Mouse (Mus musculus): Measurements from ENCODE around the gene Olfr1086. TPM values are rescaled to one million over a fixed set of nuclear protein-coding genes. Genes with fewer than 3 reads are reported as not detected.
"Not testable (repeated sequence)": the region's sequence is repeated elsewhere in the genome, so short reads cannot be mapped to it uniquely, and the experiment has no call there.

Gene Olfr1086
- polyA plus RNA-seq (2012; rRNA removed) = not detected in 2 replicates

GRCm38 (mm10) chr2:86679992-86680391, at the start of gene Olfr1086:
Gene Olfr1086, minus strand, starts transcription at chr2:86680092.
- H3K4me1 ChIP-seq (ENCODE audit: control insufficient read depth, insufficient read depth, low read length) = no peaks in the 10 kb centered on the region
- no peak for TF ChIP-seq CTCF (IDR thresholded peaks at IDR 0.05; ENCODE audit: borderline replicate concordance, insufficient read depth, low read depth, low read length)
- TF ChIP-seq POLR2A (IDR thresholded peaks at IDR 0.05; ENCODE audit: borderline replicate concordance, insufficient read depth, low read length) = no peak
- H3K27ac ChIP-seq (ENCODE audit: insufficient read depth, low read length) = no peak within 1 kb of the TSS
- DNase-seq = no peak
- WGBS = 67% methylated on average over 2 of the region's 2 CpGs
- H3K4me3 ChIP-seq (replicated peaks; ENCODE audit: insufficient read depth, low read depth, low read length) = no peak within 1 kb of the TSS
- H3K27me3 ChIP-seq (ENCODE audit: control insufficient read depth, insufficient read depth, low read length) = no peaks in the 10 kb centered on the region

- Histone ChIP-seq H3K4me1 (ENCODE audit: control insufficient read depth, insufficient read depth, low read length) (no peaks in the 10 kb centered on the region), H3K4me3 (replicated peaks; ENCODE audit: insufficient read depth, low read depth, low read length) (no peak within 1 kb of the TSS), H3K27me3 (ENCODE audit: control insufficient read depth, insufficient read depth, low read length) (no peaks in the 10 kb centered on the region), H3K27ac (ENCODE audit: insufficient read depth, low read length) (no peak within 1 kb of the TSS)
- no peak for DNase-seq
- no peak for TF ChIP-seq CTCF (IDR thresholded peaks at IDR 0.05; ENCODE audit: borderline replicate concordance, insufficient read depth, low read depth, low read length)
- no peak for TF ChIP-seq POLR2A (IDR thresholded peaks at IDR 0.05; ENCODE audit: borderline replicate concordance, insufficient read depth, low read length)
Measured at GRCm38 (mm10) chr2:86698295-86698694, 18.4 kb upstream of the Olfr1086 start, which contains the start of gene Olfr1087. Gene Olfr1087, minus strand, starts transcription at chr2:86698395.

- Histone ChIP-seq H3K27me3 (ENCODE audit: control insufficient read depth, insufficient read depth, low read length) (no peaks in the 10 kb centered on the region), H3K27ac (ENCODE audit: insufficient read depth, low read length) (no peak within 1 kb of the TSS), H3K4me3 (replicated peaks; ENCODE audit: insufficient read depth, low read depth, low read length) (no peak within 1 kb of the TSS), H3K4me1 (ENCODE audit: control insufficient read depth, insufficient read depth, low read length) (no peaks in the 10 kb centered on the region)
- DNase-seq = no peak
- TF ChIP-seq CTCF (IDR thresholded peaks at IDR 0.05; ENCODE audit: borderline replicate concordance, insufficient read depth, low read depth, low read length) = no peak
- TF ChIP-seq POLR2A (IDR thresholded peaks at IDR 0.05; ENCODE audit: borderline replicate concordance, insufficient read depth, low read length) = no peak
- WGBS = 10% methylated on average over 1 of the region's 1 CpGs
Measured at GRCm38 (mm10) chr2:86661919-86662318, 18.0 kb downstream of the Olfr1086 start, which contains the start of gene Olfr1085. Gene Olfr1085, minus strand, starts transcription at chr2:86662019.

GRCm38 (mm10) chr2:86639625-86640024, 40.3 kb downstream of the Olfr1086 start, which contains the start of gene Olfr1084:
Gene Olfr1084, minus strand, starts transcription at chr2:86639725.
- not testable (repeated sequence) for H3K4me1 ChIP-seq (ENCODE audit: control insufficient read depth, insufficient read depth, low read length); H3K27me3 ChIP-seq (ENCODE audit: control insufficient read depth, insufficient read depth, low read length); H3K27ac ChIP-seq (ENCODE audit: insufficient read depth, low read length); DNase-seq; H3K4me3 ChIP-seq (replicated peaks; ENCODE audit: insufficient read depth, low read depth, low read length)
- WGBS = 93% methylated on average over 1 of the region's 1 CpGs

Other genes with a start within 250 kb of the Olfr1086 start
- gene Olfr1065, start 229.5 kb downstream of the Olfr1086 start, polyA plus RNA-seq (2012; rRNA removed) = not detected in 2 replicates
- not detected in 2 replicates for gene Olfr1066, start 223.8 kb downstream of the Olfr1086 start, polyA plus RNA-seq (2012; rRNA removed)
- not detected in 2 replicates for gene Olfr228, start 192.7 kb downstream of the Olfr1086 start, polyA plus RNA-seq (2012; rRNA removed)
- not detected in 2 replicates for gene Olfr1076, start 171.6 kb downstream of the Olfr1086 start, polyA plus RNA-seq (2012; rRNA removed)
- gene Olfr1079, start 137.6 kb downstream of the Olfr1086 start, polyA plus RNA-seq (2012; rRNA removed) = not detected in 2 replicates
- gene Olfr1080, start 121.9 kb downstream of the Olfr1086 start, polyA plus RNA-seq (2012; rRNA removed) = not detected in 2 replicates
- not detected in 2 replicates for gene Olfr1082, start 81.1 kb downstream of the Olfr1086 start, polyA plus RNA-seq (2012; rRNA removed)
- gene Olfr1084, start 40.4 kb downstream of the Olfr1086 start, polyA plus RNA-seq (2012; rRNA removed) = not detected in 2 replicates
- not detected in 2 replicates for gene Olfr1085, start 18.1 kb downstream of the Olfr1086 start, polyA plus RNA-seq (2012; rRNA removed)
- not detected in 2 replicates for gene Olfr1087, start 18.3 kb upstream of the Olfr1086 start, polyA plus RNA-seq (2012; rRNA removed)
- gene Olfr1089, start 53.6 kb upstream of the Olfr1086 start, polyA plus RNA-seq (2012; rRNA removed) = not detected in 2 replicates
- not detected in 2 replicates for gene Olfr1090, start 78.9 kb upstream of the Olfr1086 start, polyA plus RNA-seq (2012; rRNA removed)
- not detected in 2 replicates for gene Olfr1093, start 102.4 kb upstream of the Olfr1086 start, polyA plus RNA-seq (2012; rRNA removed)
- not detected in 2 replicates for gene Olfr141, start 129.9 kb upstream of the Olfr1086 start, polyA plus RNA-seq (2012; rRNA removed)
- gene Olfr1094, start 144.6 kb upstream of the Olfr1086 start, polyA plus RNA-seq (2012; rRNA removed) = not detected in 2 replicates
- gene Olfr1095, start 171.6 kb upstream of the Olfr1086 start, polyA plus RNA-seq (2012; rRNA removed) = not detected in 2 replicates
- gene Gm13723, start 194.7 kb upstream of the Olfr1086 start, polyA plus RNA-seq (2012; rRNA removed) = not detected in 2 replicates
- not detected in 2 replicates for gene Olfr1097, start 212.1 kb upstream of the Olfr1086 start, polyA plus RNA-seq (2012; rRNA removed)
- gene Olfr1098, start 244.5 kb upstream of the Olfr1086 start, polyA plus RNA-seq (2012; rRNA removed) = not detected in 2 replicates

All from cerebellum, adult 2 months (tissue).